Mouse (Mus musculus): ENCODE measurements around the gene Hsd17b7.

GRCm38 (mm10) chr1:169909659-169910058 is 59.4 kb downstream of the Hsd17b7 start:
- no peak for TF ChIP-seq ZC3H11A (IDR thresholded peaks at IDR 0.05; ENCODE audit: borderline replicate concordance, low read depth, low read length)
- TF ChIP-seq CHD2 (IDR thresholded peaks at IDR 0.05; ENCODE audit: low read depth, low read length): no peak
- TF ChIP-seq HCFC1 (IDR thresholded peaks at IDR 0.05; ENCODE audit: borderline replicate concordance, insufficient read depth, low read length): no peak
- no peak for TF ChIP-seq MAFK (IDR thresholded peaks at IDR 0.05; ENCODE audit: insufficient read depth, low read depth, low read length)

Measured in ES-E14 (cell line).